Mouse (Mus musculus) cerebellum, adult 2 months (tissue): ENCODE data around the gene Cdc42ep1.

Experiments used
- CTCF ChIP-seq: fragments of 200-500 bp; IDR thresholded peaks from 2 replicates; pipeline ENCODE4 v1.5.1; 2011; ENCODE audit warnings: low read depth, mild to moderate bottlenecking, control low read depth, low read length, moderate library complexity, borderline replicate concordance; ENCODE audit not compliant: insufficient read depth
- POLR2A ChIP-seq: fragments of 200-500 bp; IDR thresholded peaks from 2 replicates; pipeline ENCODE4 v1.6.1; 2011; ENCODE audit warnings: low read length, control low read depth, borderline replicate concordance; ENCODE audit not compliant: insufficient read depth

DNA sequence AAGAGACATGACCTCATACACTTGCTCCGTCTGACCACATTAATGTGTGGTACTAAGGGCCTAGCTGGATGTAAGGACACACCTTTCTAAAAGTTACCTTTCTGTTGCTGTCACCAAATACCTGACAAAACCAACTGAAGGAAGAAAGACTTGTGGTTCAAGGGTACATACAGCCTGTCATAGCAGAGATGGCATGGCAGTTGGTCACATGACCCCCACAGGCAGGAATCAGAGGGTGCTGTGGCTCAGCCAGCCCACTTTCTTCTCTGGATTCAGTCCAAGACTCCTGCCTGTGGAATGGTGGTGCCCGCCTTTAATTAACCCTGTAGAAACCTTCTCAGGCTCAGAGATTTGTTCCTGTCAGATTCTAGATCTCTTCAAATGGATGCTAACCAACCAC, 20.7 kb downstream of the Cdc42ep1 start:
- no peak for TF ChIP-seq POLR2A
- TF ChIP-seq CTCF: no peak
